Mouse (Mus musculus) hindbrain, embryonic 12.5 days (tissue): Measurements from ENCODE around the gene Cbln1. TPM values are rescaled to one million over a fixed set of nuclear protein-coding genes. Genes with fewer than 3 reads are reported as not detected.
A peak's percentile ranks its signal among the peaks of the same experiment; 100 is the strongest.

Experiments
- ATAC-seq: fragments of 200-750 bp; cut with Nextera tagmentation; 2 replicates; pipeline ENCODE4 v1.8.0; 2017; ENCODE audit warnings: moderate TSS enrichment; ENCODE audit not compliant: low FRiP score
- H3K27ac ChIP-seq: fragments of 300-500 bp; sonication (generic); 2 replicates; pipeline ENCODE4 v1.5.1; 2016; ENCODE audit warnings: mild to moderate bottlenecking
- H3K27me3 ChIP-seq: fragments of 300-500 bp; sonication (generic); 2 replicates; pipeline ENCODE4 v1.6.1; 2016; ENCODE audit warnings: mild to moderate bottlenecking
- H3K36me3 ChIP-seq: fragments of 300-500 bp; sonication (generic); 2 replicates; pipeline ENCODE4 v1.6.1; 2016; ENCODE audit warnings: mild to moderate bottlenecking
- H3K4me1 ChIP-seq: fragments of 300-500 bp; sonication (generic); 2 replicates; pipeline ENCODE4 v1.6.1; 2016
- H3K4me2 ChIP-seq: fragments of 300-500 bp; sonication (generic); replicated peaks from 2 replicates; pipeline ENCODE4 v1.6.1; 2016; ENCODE audit warnings: mild to moderate bottlenecking
- H3K4me3 ChIP-seq: fragments of 300-500 bp; sonication (generic); 2 replicates; pipeline ENCODE4 v1.5.1; 2016; ENCODE audit warnings: mild to moderate bottlenecking
- H3K9ac ChIP-seq: fragments of 300-500 bp; sonication (generic); 2 replicates; pipeline ENCODE4 v1.6.1; 2016; ENCODE audit warnings: mild to moderate bottlenecking, moderate library complexity
- H3K9me3 ChIP-seq: fragments of 300-500 bp; sonication (generic); replicated peaks from 2 replicates; pipeline ENCODE4 v1.6.1; 2016; ENCODE audit warnings: mild to moderate bottlenecking
- WGBS: fragments of 180-500 bp; shearing (Covaris S2); methylation state at CpG from one replicate; pipeline ENCODE4 v1.1.7; 2016; 5-methylcytosine and 5-hydroxymethylcytosine counted together
- polyA plus RNA-seq: library from polyadenylated mRNA; unstranded; fragments of >200 nt; fragmentation: Nextera tagmentation; extraction: Ambion mirVana; gene quantifications from 2 replicates; pipeline ENCODE4 v1.2.1, GENCODE M21; 2016

Cbln1 gene
- polyA plus RNA-seq, 1 experiment from 2014 or later, result 21.5 TPM

GRCm38 (mm10) chr8:87481396-87481795 is 9.0 kb upstream of the Cbln1 start:
- Histone ChIP-seq H3K36me3 (no peaks in the 10 kb centered on the region), H3K4me2 (no peak overlapping the region), H3K4me3 (no peak overlapping the region), H3K27ac (no peak overlapping the region), H3K9me3 (no peaks in the 10 kb centered on the region), H3K9ac (no peak overlapping the region), H3K27me3 (no peaks in the 10 kb centered on the region), H3K4me1 (no peaks in the 10 kb centered on the region; the same call in 1 of the 2 replicates)
- no peak for ATAC-seq
- WGBS, result 78% methylated on average over 1 of the region's 1 CpGs

- Histone ChIP-seq H3K4me3 (no peak overlapping the region), H3K4me2 (no peak overlapping the region), H3K9me3 (no peaks in the 10 kb centered on the region), H3K36me3 (no peaks in the 10 kb centered on the region), H3K4me1 (peaks cover 10% of the 10 kb centered on the region), H3K9ac (no peak overlapping the region), H3K27me3 (peaks cover 14% of the 10 kb centered on the region), H3K27ac (no peak overlapping the region)
- 83% methylated on average over 3 of the region's 3 CpGs for WGBS
- no peak for ATAC-seq
These were observed 5.8 kb upstream of the Cbln1 start for GRCm38 (mm10) chr8:87478221-87478620.

- H3K27ac ChIP-seq, result no peak overlapping the region
- ATAC-seq, result no peak
- H3K27me3 ChIP-seq, result peaks cover 21% of the 10 kb centered on the region
- 65% methylated on average over 3 of the region's 3 CpGs for WGBS
- 0 out of 2 replicates have a peak overlapping the region, but pooled peaks have one; percentile 4 for H3K4me2 ChIP-seq
- no peaks in the 10 kb centered on the region for H3K9me3 ChIP-seq
- H3K4me1 ChIP-seq, result peaks cover 11% of the 10 kb centered on the region
- no peak overlapping the region for H3K9ac ChIP-seq
- H3K36me3 ChIP-seq, result no peaks in the 10 kb centered on the region
- H3K4me3 ChIP-seq, result no peak overlapping the region
These were observed 4.8 kb upstream of the Cbln1 start for GRCm38 (mm10) chr8:87477102-87477645.

- peaks cover 37% of the 10 kb centered on the region for H3K27me3 ChIP-seq
- no peak for ATAC-seq
- no peaks in the 10 kb centered on the region for H3K36me3 ChIP-seq
- WGBS, result 40% methylated on average over 3 of the region's 3 CpGs
- H3K4me3 ChIP-seq, result peak overlapping the region; percentile 16; the same call in 1 of the 2 replicates
- H3K9ac ChIP-seq, result 0 out of 2 replicates have a peak overlapping the region, but pooled peaks have one; percentile 23
- H3K4me2 ChIP-seq, result peak overlapping the region; percentile 29
- H3K4me1 ChIP-seq, result peaks cover 26% of the 10 kb centered on the region
- H3K27ac ChIP-seq, result 0 out of 2 replicates have a peak overlapping the region, but pooled peaks have one; percentile 1
- no peaks in the 10 kb centered on the region for H3K9me3 ChIP-seq
These were observed 3.1 kb upstream of the Cbln1 start for GRCm38 (mm10) chr8:87475551-87475950.

GRCm38 (mm10) chr8:87474379-87474778 is 2.0 kb upstream of the Cbln1 start:
- ATAC-seq, result no peak
- Histone ChIP-seq H3K27ac (no peak overlapping the region), H3K27me3 (peaks cover 47% of the 10 kb centered on the region), H3K4me1 (peaks cover 37% of the 10 kb centered on the region), H3K4me2 (peak overlapping the region; percentile 92), H3K4me3 (peak overlapping the region; percentile 66), H3K9me3 (no peaks in the 10 kb centered on the region), H3K36me3 (no peaks in the 10 kb centered on the region), H3K9ac (no peak overlapping the region)
- 65% methylated on average over 8 of the region's 8 CpGs for WGBS

- ATAC-seq, result no peak
- H3K4me3 ChIP-seq, result peak overlapping the region; percentile 66
- H3K4me1 ChIP-seq, result peaks cover 41% of the 10 kb centered on the region
- H3K27ac ChIP-seq, result no peak overlapping the region
- peaks cover 49% of the 10 kb centered on the region for H3K27me3 ChIP-seq
- 39% methylated on average over 2 of the region's 2 CpGs for WGBS
- H3K9ac ChIP-seq, result peak overlapping the region; percentile 65; the same call in 1 of the 2 replicates
- no peaks in the 10 kb centered on the region for H3K36me3 ChIP-seq
- peak overlapping the region; percentile 92 for H3K4me2 ChIP-seq
- H3K9me3 ChIP-seq, result no peaks in the 10 kb centered on the region
These were observed 1.5 kb upstream of the Cbln1 start for GRCm38 (mm10) chr8:87473940-87474339.

- peaks cover 56% of the 10 kb centered on the region for H3K27me3 ChIP-seq
- H3K4me1 ChIP-seq, result peaks cover 48% of the 10 kb centered on the region
These were observed 905 bp upstream of the Cbln1 start for GRCm38 (mm10) chr8:87473314-87473713.

GRCm38 (mm10) chr8:87471603-87472270 is 672 bp downstream of the Cbln1 start:
- under 1% methylated on average over 33 of the region's 36 CpGs for WGBS
- Histone ChIP-seq H3K27me3 (peaks cover 70% of the 10 kb centered on the region), H3K9ac (peak overlapping the region; percentile 74), H3K4me3 (peak overlapping the region; percentile 66), H3K9me3 (no peaks in the 10 kb centered on the region), H3K4me2 (peak overlapping the region; percentile 92), H3K27ac (peak overlapping the region; percentile 86), H3K4me1 (peaks cover 48% of the 10 kb centered on the region), H3K36me3 (no peaks in the 10 kb centered on the region)
- peak; percentile 66 for ATAC-seq

More at GRCm38 (mm10) chr8:87473314-87473713, 905 bp upstream of the Cbln1 start:
- H3K27ac ChIP-seq, result no peak overlapping the region
- WGBS, result under 1% methylated on average over 30 of the region's 30 CpGs
- H3K4me3 ChIP-seq, result peak overlapping the region; percentile 66
- no peaks in the 10 kb centered on the region for H3K36me3 ChIP-seq
- H3K9ac ChIP-seq, result peak overlapping the region; percentile 65
- no peaks in the 10 kb centered on the region for H3K9me3 ChIP-seq
- ATAC-seq, result peak; percentile 4; the same call in 1 of the 2 replicates
- H3K4me2 ChIP-seq, result peak overlapping the region; percentile 92

- WGBS, result under 1% methylated on average over 32 of the region's 32 CpGs
- no peak for ATAC-seq
- H3K4me2 ChIP-seq, result peak overlapping the region; percentile 92
These were observed 1.4 kb downstream of the Cbln1 start for GRCm38 (mm10) chr8:87470834-87471602.

GRCm38 (mm10) chr8:87469931-87470833 is 2.2 kb downstream of the Cbln1 start:
- WGBS, result under 1% methylated on average over 59 of the region's 59 CpGs
- peak overlapping the region; percentile 86; the same call in 1 of the 2 replicates for H3K27ac ChIP-seq
- H3K4me1 ChIP-seq, result peaks cover 48% of the 10 kb centered on the region

More at GRCm38 (mm10) chr8:87470834-87471602, 1.4 kb downstream of the Cbln1 start:
- Histone ChIP-seq H3K27me3 (peaks cover 78% of the 10 kb centered on the region), H3K4me3 (peak overlapping the region; percentile 66), H3K27ac (peak overlapping the region; percentile 86), H3K4me1 (peaks cover 48% of the 10 kb centered on the region), H3K9me3 (no peaks in the 10 kb centered on the region), H3K36me3 (no peaks in the 10 kb centered on the region), H3K9ac (peak overlapping the region; percentile 74)

More at GRCm38 (mm10) chr8:87469931-87470833, 2.2 kb downstream of the Cbln1 start:
- no peaks in the 10 kb centered on the region for H3K36me3 ChIP-seq
- H3K4me2 ChIP-seq, result peak overlapping the region; percentile 92
- H3K9me3 ChIP-seq, result no peaks in the 10 kb centered on the region
- H3K27me3 ChIP-seq, result peaks cover 86% of the 10 kb centered on the region
- peak overlapping the region; percentile 66 for H3K4me3 ChIP-seq
- peak overlapping the region; percentile 74 for H3K9ac ChIP-seq
- no peak for ATAC-seq
